Mouse (Mus musculus): ENCODE data around the gene Keg1. TPM values are rescaled to one million over a fixed set of nuclear protein-coding genes. Genes with fewer than 3 reads are reported as not detected.
"Not testable (repeated sequence)": the region's sequence is repeated elsewhere in the genome, so short reads cannot be mapped to it uniquely, and the experiment has no call there.

The Keg1 gene
- polyA plus RNA-seq (2015; fragmentation: Nextera tagmentation; extraction: Ambion mirVana) = not detected in 2 replicates

DNA sequence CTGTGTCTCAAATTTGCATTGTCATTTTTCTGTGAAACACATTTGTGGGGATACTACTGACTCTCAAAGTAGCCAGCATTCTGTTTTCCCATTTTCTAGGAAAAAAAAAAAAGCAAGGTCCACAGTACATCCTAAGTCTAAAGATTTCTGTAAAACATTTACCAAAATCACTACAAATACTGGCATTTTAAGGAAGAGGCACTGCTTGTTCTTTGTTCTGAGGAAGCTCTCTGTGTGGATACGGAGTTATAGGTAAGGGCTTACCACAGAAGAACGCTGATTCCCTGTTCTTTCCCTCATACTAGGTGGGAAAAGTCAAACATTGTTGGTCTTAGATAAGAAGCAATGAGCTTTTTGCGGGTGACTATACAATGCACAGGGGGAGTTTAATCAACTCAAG is at the start of gene Keg1:
Gene Keg1, plus strand, starts transcription at position 197 of the 400 bp plus-strand sequence.
- 60% methylated on average over 3 of the region's 3 CpGs for WGBS
- ATAC-seq (ENCODE audit: low read depth) = no peak
- H3K9me3 ChIP-seq (ENCODE audit: control insufficient read depth, low read length) = no peaks in the 10 kb centered on the region
- no peak within 1 kb of the TSS for H3K9ac ChIP-seq (ENCODE audit: low read length)
- no peak within 1 kb of the TSS for H3K27ac ChIP-seq (ENCODE audit: low read length)
- no peaks in the 10 kb centered on the region for H3K36me3 ChIP-seq (ENCODE audit: control insufficient read depth, insufficient read depth, low read length)
- H3K27me3 ChIP-seq (ENCODE audit: control insufficient read depth, insufficient read depth, low read depth, low read length) = no peaks in the 10 kb centered on the region
- no peaks in the 10 kb centered on the region for H3K4me1 ChIP-seq (replicated peaks; ENCODE audit: control insufficient read depth, insufficient read depth, low read length)
- no peak within 1 kb of the TSS for H3K4me2 ChIP-seq (ENCODE audit: low read depth, low read length)
- H3K4me3 ChIP-seq (ENCODE audit: low read length) = no peak within 1 kb of the TSS

DNA sequence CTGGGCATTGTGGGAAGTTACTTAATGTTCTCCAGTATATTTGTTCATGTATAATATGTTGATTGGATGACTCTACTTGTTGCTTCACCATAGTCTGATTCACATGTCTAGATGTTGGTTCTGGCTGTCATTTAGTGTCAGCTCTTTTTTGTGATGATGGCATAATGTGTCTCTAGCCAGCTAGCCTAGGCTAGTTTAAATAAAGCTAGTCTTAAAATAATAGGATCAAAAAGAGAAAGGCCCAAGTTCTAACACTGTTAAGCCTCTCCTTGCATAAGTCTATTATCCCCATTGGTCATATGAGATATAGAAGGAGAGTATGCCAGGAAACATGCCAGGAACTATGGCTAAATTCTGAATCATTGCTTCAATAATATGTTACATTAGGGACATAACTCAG is 46.1 kb upstream of the Keg1 start:
- H3K36me3 ChIP-seq (ENCODE audit: control insufficient read depth, insufficient read depth, low read length) = no peaks in the 10 kb centered on the region
- H3K4me3 ChIP-seq (ENCODE audit: low read length) = no peak overlapping the region
- H3K9me3 ChIP-seq (ENCODE audit: control insufficient read depth, low read length) = no peaks in the 10 kb centered on the region
- H3K9ac ChIP-seq (ENCODE audit: low read length) = no peak overlapping the region
- H3K27me3 ChIP-seq (ENCODE audit: control insufficient read depth, insufficient read depth, low read depth, low read length) = no peaks in the 10 kb centered on the region
- no peak overlapping the region for H3K27ac ChIP-seq (ENCODE audit: low read length)
- H3K4me2 ChIP-seq (ENCODE audit: low read depth, low read length) = no peak overlapping the region
- no peaks in the 10 kb centered on the region for H3K4me1 ChIP-seq (replicated peaks; ENCODE audit: control insufficient read depth, insufficient read depth, low read length)
- no peak for ATAC-seq (ENCODE audit: low read depth)

DNA sequence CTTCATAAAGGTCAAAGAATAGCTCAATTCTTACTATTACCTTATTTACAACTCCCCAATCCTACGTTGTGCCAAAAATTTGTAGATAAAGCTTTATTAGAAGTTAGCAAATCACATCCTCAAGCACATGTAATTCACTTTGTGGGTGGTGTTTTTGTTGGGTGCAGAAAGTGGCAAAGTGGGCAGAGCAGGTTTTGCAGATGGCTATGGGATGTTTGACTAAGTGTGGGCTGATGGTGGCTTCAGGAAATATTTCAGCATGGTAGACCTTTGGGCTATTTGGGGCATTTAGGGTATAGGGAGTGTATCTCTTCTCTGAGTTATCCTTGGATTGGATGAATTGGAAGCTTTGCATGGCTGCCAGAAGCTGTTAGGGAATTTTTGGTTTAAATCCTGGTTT is 29.4 kb upstream of the Keg1 start:
- no peak overlapping the region for H3K4me2 ChIP-seq (ENCODE audit: low read depth, low read length)
- no peaks in the 10 kb centered on the region for H3K36me3 ChIP-seq (ENCODE audit: control insufficient read depth, insufficient read depth, low read length)
- H3K4me1 ChIP-seq (replicated peaks; ENCODE audit: control insufficient read depth, insufficient read depth, low read length) = no peaks in the 10 kb centered on the region
- H3K9me3 ChIP-seq (ENCODE audit: control insufficient read depth, low read length) = no peaks in the 10 kb centered on the region
- H3K27me3 ChIP-seq (ENCODE audit: control insufficient read depth, insufficient read depth, low read depth, low read length) = no peaks in the 10 kb centered on the region
- WGBS = 62% methylated on average over 1 of the region's 1 CpGs
- H3K4me3 ChIP-seq (ENCODE audit: low read length) = no peak overlapping the region
- H3K9ac ChIP-seq (ENCODE audit: low read length) = no peak overlapping the region
- ATAC-seq (ENCODE audit: low read depth) = no peak
- H3K27ac ChIP-seq (ENCODE audit: low read length) = no peak overlapping the region

DNA sequence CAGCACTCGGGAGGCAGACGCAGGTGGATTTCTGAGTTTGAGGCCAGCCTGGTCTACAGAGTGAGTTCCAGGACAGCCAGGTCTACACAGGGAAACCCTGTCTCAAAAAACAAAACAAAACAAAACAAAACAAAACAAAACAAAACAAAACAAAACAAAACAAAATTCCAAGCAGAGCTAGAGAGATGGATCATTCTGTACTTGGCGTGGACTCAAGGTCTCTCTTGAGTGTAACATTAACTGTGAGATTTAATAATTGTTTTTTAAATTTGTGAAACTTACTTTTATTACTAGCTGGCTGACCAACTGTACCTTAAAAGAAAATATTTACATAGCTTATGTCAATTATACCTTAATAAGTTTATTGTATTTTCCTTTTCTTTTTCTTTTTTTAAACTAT is 27.0 kb upstream of the Keg1 start:
- H3K27ac ChIP-seq (ENCODE audit: low read length); H3K36me3 ChIP-seq (ENCODE audit: control insufficient read depth, insufficient read depth, low read length); H3K9ac ChIP-seq (ENCODE audit: low read length); H3K4me3 ChIP-seq (ENCODE audit: low read length); H3K27me3 ChIP-seq (ENCODE audit: control insufficient read depth, insufficient read depth, low read depth, low read length); H3K4me1 ChIP-seq (replicated peaks; ENCODE audit: control insufficient read depth, insufficient read depth, low read length); ATAC-seq (ENCODE audit: low read depth); H3K9me3 ChIP-seq (ENCODE audit: control insufficient read depth, low read length); H3K4me2 ChIP-seq (ENCODE audit: low read depth, low read length): not testable (repeated sequence)
- WGBS = 90% methylated on average over 3 of the region's 3 CpGs

DNA sequence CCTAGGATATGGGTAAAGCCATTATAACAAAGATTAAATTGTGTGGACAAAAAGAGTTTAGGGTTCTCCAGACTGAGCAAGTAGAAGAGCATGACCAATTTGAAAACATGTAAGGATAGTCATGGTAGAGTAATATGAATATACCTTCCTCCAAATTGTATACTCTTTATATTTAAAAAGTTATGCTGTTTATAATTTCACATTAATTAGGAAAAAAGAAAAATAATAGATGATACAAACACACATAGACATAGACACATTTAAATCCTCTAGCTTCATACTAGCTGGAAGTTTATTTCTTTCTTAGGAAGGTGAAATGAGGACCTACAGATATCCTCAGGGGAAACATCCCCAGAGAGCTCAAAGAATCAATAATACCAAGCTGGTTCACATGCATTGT is 25.4 kb upstream of the Keg1 start, which contains the start of gene Olfr1442:
Gene Olfr1442, plus strand, starts transcription at position 301 of the 400 bp plus-strand sequence.
- Histone ChIP-seq H3K9me3 (ENCODE audit: control insufficient read depth, low read length) (no peaks in the 10 kb centered on the region), H3K27ac (ENCODE audit: low read length) (no peak within 1 kb of the TSS), H3K4me2 (ENCODE audit: low read depth, low read length) (no peak within 1 kb of the TSS), H3K4me1 (replicated peaks; ENCODE audit: control insufficient read depth, insufficient read depth, low read length) (no peaks in the 10 kb centered on the region), H3K27me3 (ENCODE audit: control insufficient read depth, insufficient read depth, low read depth, low read length) (no peaks in the 10 kb centered on the region), H3K9ac (ENCODE audit: low read length) (no peak within 1 kb of the TSS), H3K36me3 (ENCODE audit: control insufficient read depth, insufficient read depth, low read length) (no peaks in the 10 kb centered on the region), H3K4me3 (ENCODE audit: low read length) (no peak within 1 kb of the TSS)
- ATAC-seq (ENCODE audit: low read depth) = no peak

DNA sequence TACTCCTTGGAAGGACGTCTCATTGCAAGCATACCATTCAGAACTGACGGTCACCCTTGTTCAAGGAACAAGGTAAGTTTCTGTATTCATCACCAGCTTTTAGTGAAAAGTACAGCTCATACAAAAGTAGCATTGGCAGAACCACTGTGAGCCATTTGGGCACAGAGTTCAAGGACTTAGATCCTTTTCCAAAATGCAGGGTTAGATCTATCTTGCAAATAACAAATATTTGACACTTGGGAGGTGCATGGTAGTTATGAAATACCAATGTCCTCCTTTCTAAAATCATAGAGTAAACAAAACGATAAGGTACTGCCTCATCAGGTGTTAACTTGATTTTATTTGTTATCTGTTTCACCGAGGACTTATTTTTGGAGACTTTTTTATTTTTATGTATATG is 24.5 kb upstream of the Keg1 start:
- no peaks in the 10 kb centered on the region for H3K4me1 ChIP-seq (replicated peaks; ENCODE audit: control insufficient read depth, insufficient read depth, low read length)
- no peak for ATAC-seq (ENCODE audit: low read depth)

DNA sequence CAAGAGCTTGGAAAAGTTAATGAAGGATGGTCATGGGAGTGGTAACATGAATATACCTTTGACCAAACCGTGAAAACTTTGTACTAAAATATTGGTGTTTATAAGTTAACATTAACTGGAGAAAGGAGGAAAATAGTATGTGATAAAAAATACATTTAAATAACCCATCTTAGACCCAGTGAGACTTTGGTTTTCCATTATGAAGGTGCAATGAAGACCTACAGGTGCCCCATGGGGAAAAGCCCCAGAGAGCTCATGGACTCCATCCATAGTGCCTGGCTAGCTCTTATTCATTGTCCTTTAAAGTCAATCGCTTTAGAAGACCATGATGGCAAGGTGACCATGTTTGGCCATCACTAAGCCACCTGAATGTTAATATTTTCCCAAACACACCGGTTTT is 17.8 kb upstream of the Keg1 start, which contains the start of gene Olfr1443:
Gene Olfr1443, plus strand, starts transcription at position 301 of the 400 bp plus-strand sequence.
- Histone ChIP-seq H3K4me1 (replicated peaks; ENCODE audit: control insufficient read depth, insufficient read depth, low read length) (no peaks in the 10 kb centered on the region), H3K36me3 (ENCODE audit: control insufficient read depth, insufficient read depth, low read length) (no peaks in the 10 kb centered on the region), H3K4me3 (ENCODE audit: low read length) (no peak within 1 kb of the TSS), H3K9ac (ENCODE audit: low read length) (no peak within 1 kb of the TSS), H3K27me3 (ENCODE audit: control insufficient read depth, insufficient read depth, low read depth, low read length) (no peaks in the 10 kb centered on the region), H3K9me3 (ENCODE audit: control insufficient read depth, low read length) (no peaks in the 10 kb centered on the region), H3K4me2 (ENCODE audit: low read depth, low read length) (no peak within 1 kb of the TSS), H3K27ac (ENCODE audit: low read length) (no peak within 1 kb of the TSS)
- WGBS = 62% methylated on average over 3 of the region's 3 CpGs
- no peak for ATAC-seq (ENCODE audit: low read depth)

More for the DNA sequence above, 24.5 kb upstream of the Keg1 start:
- Histone ChIP-seq H3K27ac (ENCODE audit: low read length) (no peak overlapping the region), H3K36me3 (ENCODE audit: control insufficient read depth, insufficient read depth, low read length) (no peaks in the 10 kb centered on the region), H3K9ac (ENCODE audit: low read length) (no peak overlapping the region), H3K4me2 (ENCODE audit: low read depth, low read length) (no peak overlapping the region), H3K4me3 (ENCODE audit: low read length) (no peak overlapping the region), H3K9me3 (ENCODE audit: control insufficient read depth, low read length) (no peaks in the 10 kb centered on the region), H3K27me3 (ENCODE audit: control insufficient read depth, insufficient read depth, low read depth, low read length) (no peaks in the 10 kb centered on the region)
- WGBS = 69% methylated on average over 4 of the region's 4 CpGs

DNA sequence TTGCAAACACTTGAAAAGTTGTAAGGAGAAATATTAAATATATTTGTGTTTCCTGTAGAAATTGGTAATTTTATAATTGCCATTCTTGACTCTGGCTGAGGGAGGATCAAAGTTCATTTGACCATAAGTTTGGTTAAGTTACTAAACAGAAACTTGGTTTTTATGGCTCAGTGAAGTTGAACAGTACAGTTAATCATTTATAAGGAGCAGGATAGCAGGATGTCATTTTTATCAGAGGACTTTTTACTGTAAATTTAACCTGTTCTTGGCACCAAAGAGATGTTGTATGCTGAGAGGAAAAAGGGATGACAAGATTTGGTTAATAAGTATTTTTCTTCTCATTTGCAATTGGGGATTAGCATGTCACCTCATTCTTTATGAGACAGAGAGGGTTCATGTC is 10.9 kb upstream of the Keg1 start:
- Histone ChIP-seq H3K27ac (ENCODE audit: low read length) (no peak overlapping the region), H3K4me2 (ENCODE audit: low read depth, low read length) (no peak overlapping the region), H3K36me3 (ENCODE audit: control insufficient read depth, insufficient read depth, low read length) (no peaks in the 10 kb centered on the region), H3K4me3 (ENCODE audit: low read length) (no peak overlapping the region), H3K4me1 (replicated peaks; ENCODE audit: control insufficient read depth, insufficient read depth, low read length) (no peaks in the 10 kb centered on the region), H3K27me3 (ENCODE audit: control insufficient read depth, insufficient read depth, low read depth, low read length) (no peaks in the 10 kb centered on the region), H3K9ac (ENCODE audit: low read length) (no peak overlapping the region), H3K9me3 (ENCODE audit: control insufficient read depth, low read length) (no peaks in the 10 kb centered on the region)
- ATAC-seq (ENCODE audit: low read depth) = no peak

DNA sequence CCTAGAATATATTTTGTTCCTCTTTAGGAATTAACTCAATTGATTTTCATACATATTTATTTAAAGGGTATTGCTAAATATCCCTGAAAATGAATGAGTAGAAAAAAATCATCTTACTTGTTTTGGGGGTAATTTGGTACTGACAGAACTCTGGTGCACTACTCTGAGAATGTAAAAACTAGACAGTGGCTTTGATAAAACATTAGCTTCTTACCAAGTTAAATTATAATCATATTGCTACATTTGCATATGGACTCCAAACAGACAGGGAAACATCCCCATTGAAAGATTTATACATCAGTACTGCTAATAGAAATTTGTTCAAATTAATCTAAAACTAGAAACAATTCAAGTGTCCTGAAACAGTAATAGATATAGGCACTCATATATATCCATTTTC is 10.4 kb upstream of the Keg1 start:
- Histone ChIP-seq H3K27me3 (ENCODE audit: control insufficient read depth, insufficient read depth, low read depth, low read length) (no peaks in the 10 kb centered on the region), H3K36me3 (ENCODE audit: control insufficient read depth, insufficient read depth, low read length) (no peaks in the 10 kb centered on the region), H3K9ac (ENCODE audit: low read length) (no peak overlapping the region), H3K4me1 (replicated peaks; ENCODE audit: control insufficient read depth, insufficient read depth, low read length) (no peaks in the 10 kb centered on the region), H3K27ac (ENCODE audit: low read length) (no peak overlapping the region), H3K4me3 (ENCODE audit: low read length) (no peak overlapping the region), H3K9me3 (ENCODE audit: control insufficient read depth, low read length) (no peaks in the 10 kb centered on the region), H3K4me2 (ENCODE audit: low read depth, low read length) (no peak overlapping the region)
- no peak for ATAC-seq (ENCODE audit: low read depth)

DNA sequence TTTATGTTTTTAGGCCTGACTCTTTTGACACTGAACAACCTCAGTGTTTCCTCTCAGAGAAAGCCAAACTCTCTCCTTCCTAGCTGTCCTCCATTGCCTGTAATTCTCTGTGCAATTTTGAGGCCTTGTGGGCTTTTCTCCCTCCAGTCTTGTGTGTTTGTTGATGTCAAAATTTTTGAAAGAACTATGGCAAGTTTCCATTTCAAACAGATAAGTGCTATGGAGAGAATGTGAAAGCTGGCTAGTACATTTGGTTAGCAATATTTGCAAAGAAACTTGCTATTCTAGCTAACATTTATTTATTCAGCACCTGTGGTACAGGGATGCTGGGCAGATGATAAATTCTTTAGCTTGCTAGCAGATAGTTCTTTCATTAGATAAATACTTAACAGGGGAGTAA is 635 bp downstream of the Keg1 start:
- H3K9ac ChIP-seq (ENCODE audit: low read length) = no peak overlapping the region
- no peaks in the 10 kb centered on the region for H3K4me1 ChIP-seq (replicated peaks; ENCODE audit: control insufficient read depth, insufficient read depth, low read length)
- no peaks in the 10 kb centered on the region for H3K9me3 ChIP-seq (ENCODE audit: control insufficient read depth, low read length)
- H3K4me2 ChIP-seq (ENCODE audit: low read depth, low read length) = no peak overlapping the region
- H3K27me3 ChIP-seq (ENCODE audit: control insufficient read depth, insufficient read depth, low read depth, low read length) = no peaks in the 10 kb centered on the region
- no peak overlapping the region for H3K27ac ChIP-seq (ENCODE audit: low read length)
- no peak overlapping the region for H3K4me3 ChIP-seq (ENCODE audit: low read length)
- no peak for ATAC-seq (ENCODE audit: low read depth)
- H3K36me3 ChIP-seq (ENCODE audit: control insufficient read depth, insufficient read depth, low read length) = no peaks in the 10 kb centered on the region

All from lung, embryonic 16.5 days (tissue).